Mouse (Mus musculus) neural tube, embryonic 11.5 days (tissue): ENCODE measurements around the gene Bhlhe41. TPM values are rescaled to one million over a fixed set of nuclear protein-coding genes. Genes with fewer than 3 reads are reported as not detected.

ENCODE experiments used
- ATAC-seq: fragments of 200-750 bp; cut with Nextera tagmentation; 2 replicates; pipeline ENCODE4 v1.8.0; 2017; ENCODE audit warnings: moderate number of reproducible peaks, mild to moderate bottlenecking, moderate TSS enrichment, moderate library complexity; ENCODE audit not compliant: insufficient read depth, low FRiP score, low TSS enrichment
- DNase-seq: peaks from one replicate; pipeline ENCODE4 v3.0.0-alpha.2; 2015; ENCODE audit warnings: low spot score
- H3K27ac ChIP-seq: fragments of 300-500 bp; sonication (generic); 2 replicates; pipeline ENCODE4 v1.5.1; 2014; ENCODE audit warnings: low read depth, mild to moderate bottlenecking, low read length
- H3K27me3 ChIP-seq: fragments of 300-500 bp; sonication (generic); 2 replicates; pipeline ENCODE4 v1.6.1; 2014; ENCODE audit warnings: mild to moderate bottlenecking, low read length, mixed read lengths; ENCODE audit not compliant: control insufficient read depth, insufficient read depth
- H3K36me3 ChIP-seq: fragments of 300-500 bp; sonication (generic); 2 replicates; pipeline ENCODE4 v1.6.1; 2014; ENCODE audit warnings: mild to moderate bottlenecking, low read length, moderate library complexity, mixed read lengths; ENCODE audit not compliant: control insufficient read depth, insufficient read depth
- H3K4me1 ChIP-seq: fragments of 300-500 bp; sonication (generic); 2 replicates; pipeline ENCODE4 v1.6.1; 2014; ENCODE audit warnings: low read length, mixed read lengths; ENCODE audit not compliant: control insufficient read depth, insufficient read depth
- H3K4me2 ChIP-seq: fragments of 300-500 bp; sonication (generic); 2 replicates; pipeline ENCODE4 v1.6.1; 2014; ENCODE audit warnings: low read depth, mild to moderate bottlenecking, moderate library complexity
- H3K4me3 ChIP-seq: fragments of 300-500 bp; sonication (generic); 2 replicates; pipeline ENCODE4 v1.5.1; 2014; ENCODE audit warnings: low read depth, low read length
- H3K9ac ChIP-seq: fragments of 300-500 bp; sonication (generic); 2 replicates; pipeline ENCODE4 v1.6.1; 2014; ENCODE audit warnings: mild to moderate bottlenecking, low read length
- H3K9me3 ChIP-seq: fragments of 300-500 bp; sonication (generic); 2 replicates; pipeline ENCODE4 v1.6.1; 2016; ENCODE audit warnings: low read length; ENCODE audit not compliant: control insufficient read depth
- WGBS: fragments of 180-500 bp; shearing (Covaris S2); extraction: QIAGEN DNeasy Blood & Tissue Kit; methylation state at CpG from one replicate; pipeline ENCODE4 v1.1.7; 2014; 5-methylcytosine and 5-hydroxymethylcytosine counted together
- polyA plus RNA-seq: library from polyadenylated mRNA; unstranded; fragments of >200 nt; fragmentation: Nextera tagmentation; extraction: Ambion mirVana; gene quantifications from 2 replicates; pipeline ENCODE4 v1.2.1, GENCODE M21; 2014

The Bhlhe41 gene
- polyA plus RNA-seq, result 1.0 and 1.2 TPM in 2 replicates

- ATAC-seq (peak; percentile 62; the same call in 1 of the 2 replicates), DNase-seq (peak; percentile 81)
- Histone ChIP-seq H3K9ac (peak within 1 kb of the TSS; percentile 56), H3K4me3 (peak within 1 kb of the TSS; percentile 52), H3K27ac (no peak within 1 kb of the TSS), H3K27me3 (peaks cover 55% of the 10 kb centered on the region), H3K36me3 (no peaks in the 10 kb centered on the region), H3K4me1 (peaks cover 15% of the 10 kb centered on the region), H3K4me2 (peak within 1 kb of the TSS; percentile 98), H3K9me3 (no peaks in the 10 kb centered on the region)
- WGBS, result under 1% methylated on average over 55 of the region's 57 CpGs
Observed at GRCm38 (mm10) chr6:145865289-145865885, at the start of gene Bhlhe41. TSS of gene Bhlhe41 (minus strand) at chr6:145865558.

GRCm38 (mm10) chr6:145912232-145912631 is 46.9 kb upstream of the Bhlhe41 start:
- no peak for ATAC-seq

GRCm38 (mm10) chr6:145910469-145911426 is 45.4 kb upstream of the Bhlhe41 start:
- Histone ChIP-seq H3K27me3 (no peaks in the 10 kb centered on the region), H3K4me1 (no peaks in the 10 kb centered on the region), H3K9ac (no peak overlapping the region), H3K9me3 (no peaks in the 10 kb centered on the region), H3K36me3 (no peaks in the 10 kb centered on the region), H3K4me2 (no peak overlapping the region), H3K27ac (no peak overlapping the region), H3K4me3 (no peak overlapping the region)
- ATAC-seq (no peak), DNase-seq (no peak)
- WGBS, result 85% methylated on average over 3 of the region's 3 CpGs

More at GRCm38 (mm10) chr6:145912232-145912631, 46.9 kb upstream of the Bhlhe41 start:
- no peaks in the 10 kb centered on the region for H3K27me3 ChIP-seq
- H3K4me3 ChIP-seq, result no peak overlapping the region
- H3K4me2 ChIP-seq, result no peak overlapping the region
- H3K4me1 ChIP-seq, result no peaks in the 10 kb centered on the region
- H3K27ac ChIP-seq, result no peak overlapping the region
- DNase-seq, result no peak
- H3K36me3 ChIP-seq, result no peaks in the 10 kb centered on the region
- H3K9me3 ChIP-seq, result no peaks in the 10 kb centered on the region
- H3K9ac ChIP-seq, result no peak overlapping the region

GRCm38 (mm10) chr6:145909943-145910342 is 44.6 kb upstream of the Bhlhe41 start:
- no peaks in the 10 kb centered on the region for H3K36me3 ChIP-seq
- no peak for DNase-seq
- ATAC-seq, result no peak
- H3K27me3 ChIP-seq, result no peaks in the 10 kb centered on the region
- H3K9ac ChIP-seq, result no peak overlapping the region
- H3K4me2 ChIP-seq, result no peak overlapping the region
- no peaks in the 10 kb centered on the region for H3K9me3 ChIP-seq
- H3K4me1 ChIP-seq, result no peaks in the 10 kb centered on the region
- H3K27ac ChIP-seq, result no peak overlapping the region
- no peak overlapping the region for H3K4me3 ChIP-seq
- WGBS, result 76% methylated on average over 4 of the region's 4 CpGs

GRCm38 (mm10) chr6:145906096-145906890 is 40.9 kb upstream of the Bhlhe41 start:
- no peaks in the 10 kb centered on the region for H3K27me3 ChIP-seq
- H3K36me3 ChIP-seq, result no peaks in the 10 kb centered on the region
- no peak for DNase-seq
- H3K9me3 ChIP-seq, result no peaks in the 10 kb centered on the region
- no peak overlapping the region for H3K4me3 ChIP-seq
- H3K27ac ChIP-seq, result no peak overlapping the region
- no peak overlapping the region for H3K4me2 ChIP-seq
- no peak overlapping the region; the same call in 1 of the 2 replicates for H3K9ac ChIP-seq
- no peak for ATAC-seq
- H3K4me1 ChIP-seq, result no peaks in the 10 kb centered on the region
- 70% methylated on average over 7 of the region's 7 CpGs for WGBS

GRCm38 (mm10) chr6:145904616-145905015 is 39.3 kb upstream of the Bhlhe41 start:
- DNase-seq, result no peak
- no peak overlapping the region for H3K4me2 ChIP-seq
- no peak overlapping the region for H3K9ac ChIP-seq
- no peaks in the 10 kb centered on the region for H3K4me1 ChIP-seq
- no peaks in the 10 kb centered on the region for H3K9me3 ChIP-seq
- H3K27me3 ChIP-seq, result no peaks in the 10 kb centered on the region
- no peak overlapping the region for H3K4me3 ChIP-seq
- no peak overlapping the region for H3K27ac ChIP-seq
- WGBS, result 87% methylated on average over 5 of the region's 5 CpGs
- no peak for ATAC-seq
- no peaks in the 10 kb centered on the region for H3K36me3 ChIP-seq

- Histone ChIP-seq H3K4me3 (no peak overlapping the region), H3K4me2 (no peak overlapping the region), H3K9me3 (no peaks in the 10 kb centered on the region), H3K4me1 (no peaks in the 10 kb centered on the region), H3K27me3 (no peaks in the 10 kb centered on the region), H3K27ac (no peak overlapping the region), H3K9ac (no peak overlapping the region), H3K36me3 (no peaks in the 10 kb centered on the region)
- no peak for ATAC-seq
- no peak for DNase-seq
- 95% methylated on average over 5 of the region's 5 CpGs for WGBS
Observed at GRCm38 (mm10) chr6:145904169-145904568, 38.8 kb upstream of the Bhlhe41 start.

GRCm38 (mm10) chr6:145894669-145895342 is 29.4 kb upstream of the Bhlhe41 start:
- ATAC-seq (no peak), DNase-seq (no peak)
- Histone ChIP-seq H3K4me3 (no peak overlapping the region), H3K4me1 (no peaks in the 10 kb centered on the region), H3K9ac (no peak overlapping the region), H3K27me3 (no peaks in the 10 kb centered on the region), H3K27ac (no peak overlapping the region), H3K9me3 (no peaks in the 10 kb centered on the region), H3K36me3 (no peaks in the 10 kb centered on the region), H3K4me2 (no peak overlapping the region)
- WGBS, result 69% methylated on average over 8 of the region's 8 CpGs
